Mouse (Mus musculus) forebrain, postnatal 0 days (tissue): Measurements from ENCODE around the gene Nmt1. TPM values are rescaled to one million over a fixed set of nuclear protein-coding genes. Genes with fewer than 3 reads are reported as not detected.

Source experiments
- ATAC-seq: fragments of 200-750 bp; cut with Nextera tagmentation; 2 replicates; pipeline ENCODE4 v1.8.0; 2017; ENCODE audit warnings: mild to moderate bottlenecking, moderate library complexity
- DNase-seq: peaks from one replicate; pipeline ENCODE4 v3.0.0-alpha.2; 2015
- H3K27ac ChIP-seq: fragments of 300-500 bp; sonication (generic); 2 replicates; pipeline ENCODE4 v1.5.1; 2014; ENCODE audit warnings: low read depth, mild to moderate bottlenecking, antibody characterized with exemption, low read length, moderate library complexity, mixed read lengths
- H3K27me3 ChIP-seq: fragments of 300-500 bp; sonication (generic); 2 replicates; pipeline ENCODE4 v1.6.1; 2014; ENCODE audit warnings: mild to moderate bottlenecking, low read length, mixed read lengths; ENCODE audit not compliant: insufficient read depth
- H3K36me3 ChIP-seq: fragments of 300-500 bp; sonication (generic); 2 replicates; pipeline ENCODE4 v1.6.1; 2014; ENCODE audit warnings: mild to moderate bottlenecking, moderate library complexity; ENCODE audit not compliant: insufficient read depth
- H3K4me1 ChIP-seq: fragments of 300-500 bp; sonication (generic); 2 replicates; pipeline ENCODE4 v1.6.1; 2014; ENCODE audit warnings: antibody characterized with exemption; ENCODE audit not compliant: insufficient read depth
- H3K4me2 ChIP-seq: fragments of 300-500 bp; sonication (generic); 2 replicates; pipeline ENCODE4 v1.6.1; 2014; ENCODE audit warnings: low read depth, mild to moderate bottlenecking, moderate library complexity
- H3K4me3 ChIP-seq: fragments of 300-500 bp; sonication (generic); 2 replicates; pipeline ENCODE4 v1.5.1; 2014; ENCODE audit warnings: low read depth, low read length, mixed read lengths
- H3K9ac ChIP-seq: fragments of 300-500 bp; sonication (generic); 2 replicates; pipeline ENCODE4 v1.6.1; 2014; ENCODE audit warnings: mild to moderate bottlenecking
- H3K9me3 ChIP-seq: fragments of 300-500 bp; sonication (generic); 2 replicates; pipeline ENCODE4 v1.6.1; 2016; ENCODE audit warnings: low read length
- CTCF ChIP-seq: sonication (generic); IDR thresholded peaks from 2 replicates; pipeline ENCODE4 v1.5.1; 2016; ENCODE audit warnings: antibody characterized with exemption, control low read depth, low read depth
- WGBS: fragments of 180-500 bp; shearing (Covaris S2); extraction: QIAGEN DNeasy Blood & Tissue Kit; methylation state at CpG from one replicate; pipeline ENCODE4 v1.1.7; 2014; 5-methylcytosine and 5-hydroxymethylcytosine counted together
- polyA plus RNA-seq: library from polyadenylated mRNA; unstranded; fragments of >200 nt; fragmentation: Nextera tagmentation; extraction: Ambion mirVana; gene quantifications from 2 replicates; pipeline ENCODE4 v1.2.1, GENCODE M21; 2015
- total RNA-seq: library from RNA; depleted of rRNA; stranded (reverse); fragments of >200 nt; gene quantifications from 2 replicates; pipeline ENCODE4 v1.2.3, GENCODE M21; 2014

Gene Nmt1
- total and polyA plus RNA-seq, 2 experiments from 2014 or later, result 35.0 to 63.2 TPM

DNA sequence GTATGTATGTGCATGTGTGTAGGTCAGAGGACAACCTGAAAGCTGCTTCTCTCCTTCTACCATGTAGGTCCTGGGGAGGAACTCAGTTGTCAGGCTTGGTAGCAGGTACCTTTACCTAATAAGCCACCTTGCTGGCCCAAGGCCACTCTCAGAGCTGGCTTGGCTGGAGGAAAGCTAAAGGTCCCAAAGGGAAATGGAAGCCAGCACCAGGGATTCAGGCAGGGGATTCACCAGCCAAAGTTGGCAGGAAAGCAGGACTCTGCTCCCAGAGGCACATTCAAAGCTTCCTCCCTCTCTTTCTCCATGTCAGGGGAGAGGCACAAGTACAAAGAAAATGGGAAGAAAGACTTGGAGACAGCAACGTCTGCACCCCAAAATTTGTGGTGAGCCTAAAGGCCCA is 23.1 kb upstream of the Nmt1 start:
- Histone ChIP-seq H3K4me3 (no peak overlapping the region), H3K36me3 (peaks cover 10% of the 10 kb centered on the region; the same call in 1 of the 2 replicates), H3K4me1 (no peaks in the 10 kb centered on the region), H3K27me3 (no peaks in the 10 kb centered on the region), H3K27ac (no peak overlapping the region), H3K9ac (no peak overlapping the region), H3K9me3 (no peaks in the 10 kb centered on the region), H3K4me2 (no peak overlapping the region)
- ATAC-seq (no peak), DNase-seq (no peak)
- TF ChIP-seq CTCF, result no peak
- 63% methylated on average over 1 of the region's 1 CpGs for WGBS

DNA sequence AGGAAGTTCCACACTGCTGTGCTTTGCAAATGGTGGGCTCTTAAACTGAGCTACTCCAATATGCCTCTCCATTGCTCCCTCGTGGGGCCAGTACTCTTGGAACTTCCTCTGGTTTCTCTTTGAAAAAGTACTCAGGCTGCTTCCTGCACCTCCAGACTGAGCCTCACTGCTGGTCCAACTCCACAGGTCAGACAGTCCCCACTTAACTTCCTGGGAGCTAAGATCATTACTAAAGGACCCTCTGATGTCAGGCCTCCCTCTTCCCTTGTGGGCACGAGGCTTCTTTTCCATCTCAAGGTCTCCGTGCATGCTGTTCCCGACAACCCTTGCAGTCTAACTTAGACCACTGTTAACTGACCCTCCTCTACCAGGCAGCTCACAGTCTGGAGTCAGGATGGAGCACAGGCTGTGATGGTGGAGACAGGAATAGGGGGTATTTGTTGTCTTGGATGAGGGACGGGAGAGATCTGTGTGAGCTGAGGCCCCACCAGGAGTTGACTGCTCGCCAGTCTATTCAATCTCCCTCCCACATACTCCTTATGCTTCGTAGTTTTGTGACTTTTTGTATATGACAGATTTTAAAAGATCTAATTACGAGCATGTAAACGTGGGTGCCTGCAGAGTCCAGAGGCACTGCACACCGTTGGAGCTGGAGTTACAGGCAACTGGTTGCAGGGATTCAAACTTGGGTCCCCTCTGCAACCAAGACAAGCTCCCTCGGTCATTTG is 22.6 kb upstream of the Nmt1 start:
- TF ChIP-seq CTCF, result no peak
- Histone ChIP-seq H3K27ac (no peak overlapping the region), H3K27me3 (no peaks in the 10 kb centered on the region), H3K4me2 (no peak overlapping the region), H3K36me3 (0 out of 2 replicates have a peak, but pooled peaks cover 9% of the 10 kb centered on the region), H3K4me1 (no peaks in the 10 kb centered on the region), H3K9me3 (no peaks in the 10 kb centered on the region), H3K4me3 (no peak overlapping the region), H3K9ac (no peak overlapping the region)
- no peak for ATAC-seq
- no peak for DNase-seq
- 84% methylated on average over 11 of the region's 11 CpGs for WGBS

DNA sequence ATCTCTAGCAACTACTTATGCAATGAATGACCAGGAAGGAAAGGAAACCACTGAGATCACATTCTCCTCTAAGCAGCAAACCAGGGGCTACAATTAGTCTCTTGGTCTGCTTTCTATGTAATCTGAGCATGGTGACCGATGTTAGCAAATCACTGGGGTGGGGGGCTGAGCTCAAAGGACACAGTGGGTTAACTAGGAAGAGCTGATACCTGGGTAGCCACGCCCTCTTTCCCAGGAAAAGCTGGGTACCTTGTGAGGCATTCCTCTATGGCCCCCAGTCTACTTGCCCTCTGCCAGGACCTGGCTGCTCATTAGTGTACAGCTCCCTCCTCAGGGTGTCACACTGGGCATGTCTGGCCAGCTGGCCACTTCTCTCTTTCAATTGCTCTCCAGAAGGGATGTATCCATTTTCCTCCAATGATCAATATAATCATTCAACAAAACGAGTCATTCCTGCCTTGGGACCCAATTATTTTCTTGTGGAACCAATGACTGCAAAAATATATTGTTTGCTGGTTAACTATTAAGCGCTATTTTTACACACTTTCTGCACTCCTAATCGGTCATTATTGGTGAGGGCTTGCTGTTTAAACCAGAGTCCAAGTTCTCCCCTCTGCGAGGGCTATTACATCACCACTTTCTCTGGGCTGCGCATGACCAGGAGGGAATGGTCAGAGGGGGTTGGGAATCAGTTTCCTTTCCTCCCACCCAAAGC is 21.5 kb upstream of the Nmt1 start:
- 85% methylated on average over 7 of the region's 7 CpGs for WGBS
- no peak for ATAC-seq
- Histone ChIP-seq H3K27ac (no peak overlapping the region), H3K36me3 (0 out of 2 replicates have a peak, but pooled peaks cover 5% of the 10 kb centered on the region), H3K4me2 (no peak overlapping the region), H3K9me3 (no peaks in the 10 kb centered on the region), H3K9ac (no peak overlapping the region), H3K4me3 (no peak overlapping the region), H3K4me1 (no peaks in the 10 kb centered on the region), H3K27me3 (no peaks in the 10 kb centered on the region)
- TF ChIP-seq CTCF, result no peak
- DNase-seq, result no peak

DNA sequence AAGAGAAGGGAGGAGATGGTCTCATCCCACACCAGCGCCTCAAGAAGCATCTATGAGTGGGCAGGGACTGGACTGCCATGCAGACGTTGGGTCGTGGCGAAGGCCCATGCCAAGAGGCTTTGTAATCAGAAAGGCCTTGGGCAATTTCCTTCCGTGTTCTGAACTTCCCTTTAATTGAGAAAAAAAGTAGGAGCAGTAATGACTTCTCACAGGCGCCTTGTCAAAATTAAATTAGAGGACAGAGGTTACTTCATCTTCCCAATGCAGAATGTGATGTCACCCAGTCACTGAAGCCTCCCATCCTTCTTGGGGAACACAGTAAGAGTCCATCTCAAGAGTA is 21.0 kb upstream of the Nmt1 start:
- Histone ChIP-seq H3K9ac (no peak overlapping the region), H3K27me3 (no peaks in the 10 kb centered on the region), H3K36me3 (0 out of 2 replicates have a peak, but pooled peaks cover 5% of the 10 kb centered on the region), H3K4me3 (no peak overlapping the region), H3K27ac (no peak overlapping the region), H3K4me2 (no peak overlapping the region), H3K9me3 (no peaks in the 10 kb centered on the region), H3K4me1 (no peaks in the 10 kb centered on the region)
- DNase-seq (no peak), ATAC-seq (no peak)
- no peak for TF ChIP-seq CTCF
- 68% methylated on average over 6 of the region's 6 CpGs for WGBS

DNA sequence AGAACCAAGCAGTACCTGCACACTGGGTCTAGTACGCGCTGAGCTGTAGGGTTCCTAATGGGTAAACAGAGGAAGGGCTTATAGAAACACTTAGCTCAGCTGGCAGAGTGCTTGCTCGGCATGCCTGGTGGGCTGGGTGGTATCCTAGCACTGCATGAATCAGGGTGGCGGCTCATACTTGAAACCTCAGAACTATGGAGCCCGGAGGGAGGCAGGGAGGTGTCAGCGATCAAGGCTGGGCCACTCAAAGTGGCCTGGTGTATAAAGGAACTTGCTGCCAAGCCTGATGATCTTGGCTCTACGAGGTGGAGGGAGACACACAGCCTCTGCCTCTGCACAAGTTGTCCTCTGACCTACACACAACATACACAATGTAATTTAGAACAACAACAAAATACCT is 19.4 kb upstream of the Nmt1 start:
- H3K36me3 ChIP-seq, result 0 out of 2 replicates have a peak, but pooled peaks cover 5% of the 10 kb centered on the region
- ATAC-seq, result no peak
- no peak overlapping the region for H3K4me3 ChIP-seq
- H3K9me3 ChIP-seq, result no peaks in the 10 kb centered on the region
- H3K4me2 ChIP-seq, result no peak overlapping the region
- 84% methylated on average over 7 of the region's 7 CpGs for WGBS
- no peak for TF ChIP-seq CTCF
- no peaks in the 10 kb centered on the region for H3K27me3 ChIP-seq
- DNase-seq, result no peak
- H3K4me1 ChIP-seq, result no peaks in the 10 kb centered on the region
- H3K27ac ChIP-seq, result no peak overlapping the region
- H3K9ac ChIP-seq, result no peak overlapping the region

DNA sequence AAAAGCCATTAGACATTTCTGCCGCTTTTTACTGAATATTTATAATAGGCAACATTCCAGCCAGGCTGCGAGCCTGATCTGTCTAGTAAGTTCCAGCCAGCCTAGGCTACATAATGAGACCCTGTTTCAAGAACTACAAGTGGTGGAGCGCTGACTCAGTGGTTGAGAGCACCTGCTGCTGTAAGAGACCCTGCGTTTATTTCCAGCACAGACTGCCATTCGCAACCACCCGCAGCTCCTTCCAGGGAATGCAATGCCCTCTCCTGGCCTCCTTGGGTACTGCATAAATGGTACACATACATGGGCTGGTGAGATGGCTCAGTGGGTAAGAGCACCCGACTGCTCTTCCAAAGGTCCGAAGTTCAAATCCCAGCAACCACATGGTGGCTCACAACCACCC is 18.8 kb upstream of the Nmt1 start:
- Histone ChIP-seq H3K4me2 (no peak overlapping the region), H3K9ac (no peak overlapping the region), H3K4me3 (no peak overlapping the region), H3K9me3 (no peaks in the 10 kb centered on the region), H3K36me3 (0 out of 2 replicates have a peak, but pooled peaks cover 5% of the 10 kb centered on the region), H3K27me3 (no peaks in the 10 kb centered on the region), H3K4me1 (no peaks in the 10 kb centered on the region), H3K27ac (no peak overlapping the region)
- 67% methylated on average over 8 of the region's 8 CpGs for WGBS
- peak; percentile 58 for TF ChIP-seq CTCF
- DNase-seq, result peak; percentile 61
- ATAC-seq, result peak; percentile 69
